22 mouse cellular contexts compared by ENCODE assay signal in genomic region chr1:82135761-82136331, GRCm38 (mm10).
DNase-seq lines count a peak whose midpoint lies in the region; ATAC-seq and TF ChIP-seq lines count a peak whose summit lies in the region.
"Had no signal": no experiment of that assay in that cellular context is flagged by ENCODE, and none has a peak within 500 bp of the region (broad histone marks: within the 10 kb centered on the region; RNA-seq: fewer than 3 reads in every experiment).

No protein-coding gene starts in this region.

- intact Hi-C loops in heart, postnatal 36 days (cut with DNase I): no loop called here

- 0 out of 2 replicates have a peak, but pooled peaks cover 8% of the 10 kb centered on the region for H3K4me1 ChIP-seq in heart, embryonic 15.5 days (replicated peaks)
- H3K4me1 ChIP-seq in midbrain, embryonic 15.5 days: no peaks in the 10 kb centered on the region; the same call in 1 of the 2 replicates
- H3K4me1 ChIP-seq in midbrain, postnatal 0 days (ENCODE audit: insufficient read depth, low read length): no peaks in the 10 kb centered on the region
- H3K4me1 ChIP-seq in stomach, embryonic 16.5 days (ENCODE audit: control insufficient read depth, insufficient read depth, low read length): no peaks in the 10 kb centered on the region
- H3K4me1 ChIP-seq: forebrain, embryonic 15.5 days; neural tube, embryonic 12.5 days; stomach, embryonic 15.5 days had no signal

- no peaks in the 10 kb centered on the region for H3K27me3 ChIP-seq in heart, embryonic 15.5 days
- H3K27me3 ChIP-seq in midbrain, embryonic 15.5 days (replicated peaks): no peaks in the 10 kb centered on the region
- no peaks in the 10 kb centered on the region for H3K27me3 ChIP-seq in midbrain, postnatal 0 days (ENCODE audit: insufficient read depth, low read length)
- no peaks in the 10 kb centered on the region for H3K27me3 ChIP-seq in stomach, embryonic 16.5 days (ENCODE audit: control insufficient read depth, insufficient read depth, low read length)
- H3K27me3 ChIP-seq: forebrain, embryonic 15.5 days; limb, embryonic 12.5 days; neural tube, embryonic 12.5 days; stomach, embryonic 15.5 days had no signal

- peak overlapping the region; percentile 27; the same call in 1 of the 2 replicates for H3K27ac ChIP-seq in heart, embryonic 15.5 days
- H3K27ac ChIP-seq in midbrain, embryonic 15.5 days: no peak overlapping the region; the same call in none of the 2 replicates
- H3K27ac ChIP-seq in midbrain, postnatal 0 days (ENCODE audit: low read depth, low read length): no peak overlapping the region
- no peak overlapping the region for H3K27ac ChIP-seq in stomach, embryonic 16.5 days (ENCODE audit: low read length)
- H3K27ac ChIP-seq: embryonic facial prominence, embryonic 10.5 days; forebrain, embryonic 15.5 days; gastrocnemius, adult 2 months; neural tube, embryonic 12.5 days; stomach, embryonic 15.5 days had no signal

- peak; percentile 22; the same call in 1 of the 2 replicates for ATAC-seq in heart, embryonic 15.5 days (replicated peaks; ENCODE audit: insufficient number of reproducible peaks, insufficient read depth, low FRiP score, low read depth)
- peak; percentile 48 for ATAC-seq in midbrain, embryonic 15.5 days (replicated peaks)
- ATAC-seq in midbrain, postnatal 0 days (ENCODE audit: low FRiP score): no peak
- peak; percentile 79 for ATAC-seq in stomach, embryonic 16.5 days (ENCODE audit: insufficient read depth, low FRiP score)
- ATAC-seq: forebrain, embryonic 15.5 days; hindbrain, embryonic 16.5 days had no signal

- no peaks in the 10 kb centered on the region for H3K36me3 ChIP-seq in heart, embryonic 15.5 days
- H3K36me3 ChIP-seq in midbrain, embryonic 15.5 days (replicated peaks): no peaks in the 10 kb centered on the region
- H3K36me3 ChIP-seq in midbrain, postnatal 0 days (ENCODE audit: insufficient read depth, low read length): no peaks in the 10 kb centered on the region
- H3K36me3 ChIP-seq in stomach, embryonic 16.5 days (ENCODE audit: control insufficient read depth, insufficient read depth, low read length): no peaks in the 10 kb centered on the region
- H3K36me3 ChIP-seq: embryonic facial prominence, embryonic 10.5 days; forebrain, embryonic 15.5 days; heart, embryonic 12.5 days; limb, embryonic 12.5 days; neural tube, embryonic 12.5 days; stomach, embryonic 15.5 days had no signal

- H3K9me3 ChIP-seq in heart, embryonic 15.5 days (replicated peaks): no peaks in the 10 kb centered on the region
- H3K9me3 ChIP-seq in midbrain, embryonic 15.5 days: no peaks in the 10 kb centered on the region
- H3K9me3 ChIP-seq in midbrain, postnatal 0 days (ENCODE audit: low read length): no peaks in the 10 kb centered on the region
- H3K9me3 ChIP-seq in stomach, embryonic 16.5 days (replicated peaks; ENCODE audit: control insufficient read depth, low read length): no peaks in the 10 kb centered on the region
- H3K9me3 ChIP-seq: embryonic facial prominence, embryonic 10.5 days; forebrain, embryonic 15.5 days; heart, embryonic 12.5 days; limb, embryonic 12.5 days; neural tube, embryonic 12.5 days; stomach, embryonic 15.5 days had no signal

- no peak overlapping the region for H3K4me2 ChIP-seq in heart, embryonic 15.5 days
- no peak overlapping the region for H3K4me2 ChIP-seq in midbrain, embryonic 15.5 days
- H3K4me2 ChIP-seq in midbrain, postnatal 0 days (ENCODE audit: low read depth, low read length, poor library complexity, severe bottlenecking): no peak overlapping the region
- no peak overlapping the region for H3K4me2 ChIP-seq in stomach, embryonic 16.5 days (ENCODE audit: low read depth, low read length)
- H3K4me2 ChIP-seq: forebrain, embryonic 15.5 days; heart, embryonic 12.5 days; limb, embryonic 12.5 days; neural tube, embryonic 12.5 days; stomach, embryonic 15.5 days had no signal

- no peak overlapping the region for H3K9ac ChIP-seq in heart, embryonic 15.5 days
- no peak overlapping the region for H3K9ac ChIP-seq in midbrain, embryonic 15.5 days
- no peak overlapping the region for H3K9ac ChIP-seq in midbrain, postnatal 0 days (replicated peaks; ENCODE audit: low read length, poor library complexity, severe bottlenecking)
- H3K9ac ChIP-seq in stomach, embryonic 16.5 days (ENCODE audit: low read length): no peak overlapping the region
- H3K9ac ChIP-seq: forebrain, embryonic 15.5 days; heart, embryonic 12.5 days; limb, embryonic 12.5 days; neural tube, embryonic 12.5 days; stomach, embryonic 15.5 days had no signal

- TF ChIP-seq POLR2A in brain, embryonic 14.5 days (IDR thresholded peaks at IDR 0.05; ENCODE audit: borderline replicate concordance, extremely low read depth, insufficient read depth, insufficient read length, poor library complexity, severe bottlenecking): no peak

- WGBS in heart, embryonic 15.5 days: 43% methylated on average over 8 of the region's 8 CpGs
- 59% methylated on average over 8 of the region's 8 CpGs for whole genome bisulfite sequencing in midbrain, embryonic 15.5 days
- 57% methylated on average over 8 of the region's 8 CpGs for WGBS in midbrain, postnatal 0 days
- WGBS in stomach, embryonic 16.5 days: 33% methylated on average over 8 of the region's 8 CpGs

- no peak overlapping the region for H3K4me3 ChIP-seq in heart, embryonic 15.5 days
- H3K4me3 ChIP-seq in midbrain, embryonic 15.5 days: no peak overlapping the region
- no peak overlapping the region for H3K4me3 ChIP-seq in midbrain, postnatal 0 days (ENCODE audit: low read depth, low read length)
- no peak overlapping the region for H3K4me3 ChIP-seq in stomach, embryonic 16.5 days (replicated peaks; ENCODE audit: low read length)
- H3K4me3 ChIP-seq: embryonic facial prominence, embryonic 10.5 days; erythroblast, embryonic 14.5 days; forebrain, embryonic 15.5 days; gastrocnemius, adult 2 months; heart, embryonic 12.5 days; limb, embryonic 12.5 days; neural tube, embryonic 12.5 days; stomach, embryonic 15.5 days had no signal

- TF ChIP-seq CTCF in midbrain, postnatal 0 days (IDR thresholded peaks at IDR 0.05): no peak
- no peak for TF ChIP-seq CTCF in brain, embryonic 14.5 days (IDR thresholded peaks at IDR 0.05; ENCODE audit: borderline replicate concordance, extremely low read depth, insufficient read depth, insufficient read length)

- DNase-seq in heart, postnatal 36 days: no peak
- no peak for DNase-seq in midbrain, postnatal 0 days (ENCODE audit: low spot score)
- DNase-seq in brain, embryonic 14.5 days (ENCODE audit: low read depth): peak; percentile 26
- no peak for DNase-seq in MN1 (ENCODE audit: low spot score)
- DNase-seq: B cell, adult 2 months; cerebellum, postnatal 14 days; gastrocnemius, adult 2 months; kidney, adult 8-10 months; lung, postnatal 14 days; spleen, adult 18-20 months; thymus, postnatal 25 days had no signal
